Mouse (Mus musculus) kidney, adult 8-10 months (tissue): Measurements from ENCODE around the gene Tgif1.

Experiments used
- DNase-seq, 2 experiments: peaks; one replicate each; pipeline ENCODE4 v3.0.0; 2022

The Tgif1 gene

GRCm38 (mm10) chr17:70797773-70798045, 55.6 kb downstream of the Tgif1 start:
- no peak for DNase-seq

GRCm38 (mm10) chr17:70796940-70797772, 56.2 kb downstream of the Tgif1 start:
- no peak for DNase-seq

GRCm38 (mm10) chr17:70795196-70795595, 58.1 kb downstream of the Tgif1 start:
- DNase-seq, result no peak

GRCm38 (mm10) chr17:70794722-70795121, 58.6 kb downstream of the Tgif1 start:
- no peak for DNase-seq

- DNase-seq, result no peak
Observed at GRCm38 (mm10) chr17:70794291-70794690, 59.1 kb downstream of the Tgif1 start.
